Mouse (Mus musculus) kidney, adult 9 months (tissue): Measurements from ENCODE around the gene Abhd12.
A peak's percentile ranks its signal among the peaks of the same experiment; 100 is the strongest.
"Not testable (repeated sequence)": the region's sequence is repeated elsewhere in the genome, so short reads cannot be mapped to it uniquely, and the experiment has no call there.

Experiments used
- DNase-seq: peaks from one replicate; pipeline ENCODE4 v3.0.0; 2022

Abhd12 gene

GRCm38 (mm10) chr2:150904272-150904935 lies at the start of gene Abhd12:
Gene Abhd12 (minus strand): TSS chr2:150904741.
- DNase-seq = peak; percentile 98

DNA sequence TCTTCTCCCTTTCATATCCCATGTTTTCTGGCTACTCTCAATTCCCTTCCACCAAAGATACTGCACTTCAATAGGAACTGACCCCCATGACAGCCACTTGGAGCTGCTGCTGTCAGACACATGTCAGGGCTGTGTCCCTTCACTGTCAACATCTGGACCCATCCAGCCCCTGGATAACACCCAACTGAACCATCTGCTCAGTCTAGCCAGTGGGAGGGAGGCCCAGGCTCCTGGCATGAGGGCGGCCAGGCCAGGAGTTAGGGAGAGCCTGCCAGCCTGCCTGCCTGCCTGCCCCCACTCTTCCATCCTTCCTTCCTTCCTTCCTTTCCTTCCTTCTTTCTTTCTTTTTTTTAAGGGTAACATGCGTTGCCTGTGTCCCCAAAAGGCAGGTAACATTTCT lies 46.7 kb upstream of the Abhd12 start:
- no peak for DNase-seq

DNA sequence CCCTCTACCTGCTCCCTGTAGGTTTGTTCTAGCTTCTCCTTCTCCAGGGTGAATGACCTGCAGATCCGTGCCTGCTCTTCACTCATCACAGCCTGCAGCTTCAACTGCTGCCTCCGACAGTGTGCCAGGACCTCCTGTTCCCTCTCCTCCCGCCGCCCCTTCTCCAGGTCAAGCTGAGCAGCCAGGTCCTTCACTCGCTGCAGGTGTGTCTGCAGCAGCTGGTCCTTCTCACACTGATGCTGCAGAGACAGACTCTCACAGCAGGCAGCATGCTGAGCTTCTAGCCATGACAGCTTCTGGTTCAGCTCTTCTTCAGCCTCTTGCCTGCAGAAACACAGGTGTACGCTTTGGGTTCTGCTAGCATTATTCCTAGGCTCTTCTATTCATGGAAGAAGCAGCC lies 45.5 kb upstream of the Abhd12 start:
- no peak for DNase-seq

GRCm38 (mm10) chr2:150949652-150950051 lies 45.1 kb upstream of the Abhd12 start:
- DNase-seq = no peak

- no peak for DNase-seq
These were observed 44.2 kb upstream of the Abhd12 start for GRCm38 (mm10) chr2:150948786-150949185.

DNA sequence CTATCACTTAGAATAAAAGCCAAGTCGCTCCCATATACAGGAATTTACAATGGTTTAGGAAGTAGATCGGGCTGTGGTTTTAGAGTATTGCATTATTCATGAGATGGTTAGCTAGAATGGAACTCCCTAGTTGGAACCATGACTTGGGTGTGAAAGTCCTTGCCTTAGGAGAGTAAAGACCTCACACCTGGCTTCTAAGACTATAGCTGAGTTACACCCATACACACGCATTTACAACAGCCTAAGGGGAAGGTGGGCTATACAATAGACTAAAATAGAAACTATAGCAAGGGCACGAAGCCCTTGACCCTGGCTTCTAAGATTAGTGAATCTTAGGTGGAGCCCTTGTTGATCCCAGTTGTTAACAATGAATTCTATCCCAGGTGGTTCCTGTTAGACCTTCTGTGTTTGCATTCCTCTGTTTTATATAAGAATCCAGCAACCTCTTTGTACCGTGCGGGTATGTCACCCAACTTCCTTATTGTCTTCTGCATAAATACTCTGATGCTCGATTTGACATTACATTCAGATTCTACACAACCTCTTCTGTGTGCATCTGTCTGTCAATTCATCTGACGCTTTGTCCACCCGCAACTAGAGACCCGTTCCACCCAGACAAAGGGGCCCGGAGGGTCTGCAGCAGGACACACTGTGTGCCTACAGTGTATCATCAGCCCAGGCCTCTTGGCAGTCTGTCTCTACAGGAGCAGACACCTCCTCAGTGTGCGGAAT lies 43.5 kb upstream of the Abhd12 start:
- DNase-seq = not testable (repeated sequence)

GRCm38 (mm10) chr2:150947341-150947740 lies 42.8 kb upstream of the Abhd12 start:
- not testable (repeated sequence) for DNase-seq

GRCm38 (mm10) chr2:150944017-150944416 lies 39.5 kb upstream of the Abhd12 start:
- no peak for DNase-seq

DNA sequence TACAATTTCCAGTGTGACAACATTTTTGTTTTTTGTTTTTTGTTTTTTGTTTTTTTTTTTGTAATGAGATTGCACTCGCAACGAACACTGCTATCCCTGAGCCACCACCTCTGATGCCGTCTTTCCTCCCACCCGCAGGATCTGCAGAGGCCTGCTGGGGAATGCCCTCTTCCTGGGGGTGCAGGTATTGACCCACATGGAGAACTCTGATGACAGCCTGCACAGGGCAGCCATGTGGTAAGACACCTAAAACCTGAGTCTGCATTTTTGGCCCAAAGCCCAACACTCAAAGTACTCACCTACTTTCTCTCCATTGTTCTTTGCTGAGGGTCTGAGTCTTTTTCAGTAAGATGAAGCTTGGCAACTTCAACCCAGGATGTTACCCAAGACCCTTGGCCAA lies 30.1 kb upstream of the Abhd12 start:
- no peak for DNase-seq

DNA sequence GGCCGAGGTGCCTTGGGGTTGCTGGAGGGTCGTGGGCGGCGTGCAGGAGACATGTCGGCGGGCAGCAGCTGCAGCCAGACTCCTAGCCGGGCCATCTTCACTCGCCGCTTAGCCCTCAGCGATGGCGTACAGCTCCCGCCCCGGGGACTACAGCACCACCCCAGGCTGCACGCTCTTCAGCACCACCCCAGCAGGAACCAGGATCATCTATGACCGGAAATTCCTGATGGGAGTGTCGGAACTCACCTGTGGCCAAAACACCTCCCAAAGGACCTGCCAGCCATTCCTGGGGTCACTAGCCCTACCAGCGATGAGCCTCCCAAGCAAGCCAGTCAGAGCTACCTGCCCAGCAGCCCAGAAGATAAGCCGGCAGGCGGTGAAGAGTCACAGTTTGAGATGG lies 28.9 kb upstream of the Abhd12 start:
- DNase-seq = no peak

DNA sequence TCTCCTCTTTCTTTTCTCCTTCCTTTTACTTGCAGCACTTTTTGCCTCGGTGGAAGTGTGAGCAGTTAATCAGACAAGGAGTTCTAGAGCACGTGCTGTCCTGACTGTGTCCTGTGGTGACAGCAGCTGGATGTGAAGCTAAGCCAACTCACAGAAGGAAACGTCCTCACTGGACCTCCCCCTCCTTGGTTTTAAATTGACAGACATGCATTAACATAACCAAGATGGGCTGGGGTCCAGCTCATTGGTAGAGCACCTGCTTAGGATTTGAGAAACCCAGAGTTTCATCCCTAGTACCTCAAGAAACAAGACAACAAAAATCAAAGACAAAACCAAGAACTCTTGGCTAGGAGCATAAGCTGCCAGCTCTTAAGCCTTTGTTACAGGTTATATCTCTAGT lies 26.3 kb upstream of the Abhd12 start:
- no peak for DNase-seq

- no peak for DNase-seq
These were observed 24.6 kb upstream of the Abhd12 start for GRCm38 (mm10) chr2:150929156-150929555.

- peak; percentile 71 for DNase-seq
These were observed 22.6 kb upstream of the Abhd12 start for GRCm38 (mm10) chr2:150927038-150927720.

GRCm38 (mm10) chr2:150923505-150923904 lies 19.0 kb upstream of the Abhd12 start:
- DNase-seq = no peak

GRCm38 (mm10) chr2:150923026-150923425 lies 18.5 kb upstream of the Abhd12 start:
- DNase-seq = no peak

- no peak for DNase-seq
These were observed 17.6 kb upstream of the Abhd12 start for GRCm38 (mm10) chr2:150922165-150922564.

DNA sequence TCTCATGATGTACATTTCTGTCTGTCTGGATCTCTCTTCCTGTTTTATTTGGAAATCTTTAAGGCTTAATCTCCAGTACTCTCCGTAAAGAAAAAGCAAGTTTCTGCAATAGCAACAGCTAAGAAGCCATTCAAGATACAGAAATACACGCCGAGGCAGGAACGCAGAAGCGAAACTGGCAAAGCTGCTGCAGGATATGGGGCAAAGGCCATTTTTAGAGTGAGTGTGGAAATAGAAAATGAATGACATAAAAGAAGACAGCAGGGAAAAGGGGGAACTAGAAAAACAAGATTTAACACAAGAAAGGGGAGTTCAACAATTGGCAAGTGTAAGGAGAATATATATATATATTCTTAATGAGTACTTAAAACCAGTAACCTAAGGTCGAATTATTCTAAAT lies 17.2 kb upstream of the Abhd12 start:
- no peak for DNase-seq

GRCm38 (mm10) chr2:150920543-150920942 lies 16.0 kb upstream of the Abhd12 start:
- DNase-seq = no peak

GRCm38 (mm10) chr2:150918720-150919119 lies 14.2 kb upstream of the Abhd12 start:
- DNase-seq = no peak

- no peak for DNase-seq
These were observed 11.2 kb upstream of the Abhd12 start for GRCm38 (mm10) chr2:150915786-150916185.

- no peak for DNase-seq
These were observed 10.4 kb upstream of the Abhd12 start for GRCm38 (mm10) chr2:150914781-150915515.

DNA sequence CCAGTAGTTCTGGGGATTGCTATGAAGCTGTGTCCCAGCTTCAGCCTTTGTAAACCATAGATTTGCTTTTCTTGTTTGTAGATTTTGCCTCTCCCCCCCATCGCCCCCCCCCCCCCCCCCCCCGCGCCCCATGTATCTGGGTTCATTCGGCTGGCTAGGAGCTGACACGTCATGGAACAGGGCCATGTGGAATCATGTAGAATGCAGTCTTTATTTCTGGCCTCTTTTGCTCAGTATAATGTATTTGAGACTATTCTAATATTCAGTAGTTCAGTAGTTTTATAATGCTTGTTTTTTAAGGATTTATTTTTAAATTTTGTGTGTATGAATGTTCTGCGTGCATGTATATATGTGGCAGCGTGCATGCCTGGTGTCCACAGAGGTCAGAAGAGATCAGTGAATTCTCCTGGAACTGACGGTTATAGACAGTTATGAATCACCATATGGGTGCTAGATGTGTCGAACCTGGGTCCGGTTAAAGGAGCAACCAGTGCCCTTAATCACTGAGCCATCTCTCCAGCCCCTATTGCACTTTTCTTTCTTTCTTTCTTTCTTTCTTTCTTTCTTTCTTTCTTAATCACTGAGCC lies 5.8 kb upstream of the Abhd12 start:
- no peak for DNase-seq
